Comparison of ENCODE assay signal across 10 mouse cellular contexts in the genomic region with DNA sequence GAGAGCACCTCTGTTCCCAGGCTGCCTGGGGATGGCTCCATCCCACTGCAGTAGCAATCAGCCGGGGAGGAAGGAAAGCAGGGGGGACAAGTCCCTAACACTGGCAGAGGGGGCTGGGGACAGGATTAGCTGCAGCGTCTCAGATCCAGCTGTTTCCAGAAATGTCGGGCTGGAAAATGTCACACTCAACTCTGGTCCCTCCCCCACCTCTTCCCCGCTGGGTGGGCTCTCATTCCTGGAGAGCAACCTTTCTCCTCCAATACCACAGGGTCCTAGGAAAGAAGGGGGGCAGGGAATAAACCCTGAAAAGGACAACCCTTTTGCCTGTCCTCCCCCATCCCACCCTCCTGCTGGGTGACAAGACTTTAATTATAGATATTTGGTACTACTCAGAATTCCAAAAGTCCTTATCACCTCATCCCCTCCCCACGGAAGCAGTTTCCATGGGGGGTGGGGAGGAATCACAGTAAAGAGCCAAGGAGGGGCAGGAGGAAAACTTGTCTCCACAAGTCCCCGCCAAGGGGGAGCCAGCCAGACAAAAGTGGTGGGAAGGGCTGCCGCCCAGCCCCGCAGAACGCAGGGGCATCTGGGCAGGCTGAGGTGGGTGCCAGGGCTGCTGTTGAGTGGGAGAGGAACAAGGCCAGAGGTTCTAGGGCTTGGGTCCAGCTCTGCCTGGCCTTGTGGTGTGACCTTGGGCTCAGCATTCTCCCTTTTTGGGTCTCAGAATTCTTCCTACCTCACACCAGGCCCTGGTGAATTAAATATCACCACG. TPM values are rescaled to one million over a fixed set of nuclear protein-coding genes. Genes with fewer than 3 reads are reported as not detected.
DNase-seq lines count a peak whose midpoint lies in the region; ATAC-seq and TF ChIP-seq lines count a peak whose summit lies in the region.
"Had no signal": no experiment of that assay in that cellular context is flagged by ENCODE, and none has a peak within 500 bp of the region (broad histone marks: within the 10 kb centered on the region; RNA-seq: fewer than 3 reads in every experiment).

No protein-coding gene starts in this region.

- H3K9ac ChIP-seq in heart, embryonic 11.5 days (ENCODE audit: low read depth, low read length) = peak overlapping the region; percentile 8; the same call in 1 of the 2 replicates
- H3K9ac ChIP-seq in limb, embryonic 11.5 days (ENCODE audit: low read length) = peak overlapping the region; percentile 28; the same call in 1 of the 2 replicates

- DNase-seq in heart, postnatal 14 days = no peak
- DNase-seq in testis, postnatal 10 days (ENCODE audit: low spot score) = no peak
- no peak for DNase-seq in limb, embryonic 11.5 days (ENCODE audit: low spot score)
- DNase-seq in thymus, postnatal 10 days (ENCODE audit: low spot score in 2 of 2) = no peak
- no peak for DNase-seq in frontal cortex, postnatal 36 days (ENCODE audit: low spot score in 2 of 2)
- no peak for DNase-seq in cerebellum, postnatal 14 days
- DNase-seq: cerebellum, adult 11 months; right cerebral cortex, postnatal 4 days had no signal

- H3K4me1 ChIP-seq in heart, embryonic 11.5 days (ENCODE audit: control insufficient read depth, insufficient read depth, low read length) = peaks cover 87% of the 10 kb centered on the region
- peaks cover under 1% of the 10 kb centered on the region; the same call in 1 of the 2 replicates for H3K4me1 ChIP-seq in testis, adult 2 months (ENCODE audit: control insufficient read depth, insufficient read depth, low read length)
- peaks cover 64% of the 10 kb centered on the region for H3K4me1 ChIP-seq in limb, embryonic 11.5 days (ENCODE audit: control insufficient read depth, insufficient read depth, low read length)

- TF ChIP-seq POLR2A in testis, adult 2 months (IDR thresholded peaks at IDR 0.05; ENCODE audit: control insufficient read depth, low read depth, low read length) = no peak

- no peak for TF ChIP-seq CTCF in testis, adult 2 months (IDR thresholded peaks at IDR 0.05; ENCODE audit: control insufficient read depth, insufficient read depth, insufficient replicate concordance, low read depth, low read length)

- ATAC-seq in heart, embryonic 11.5 days (replicated peaks; ENCODE audit: insufficient number of reproducible peaks, low FRiP score, low TSS enrichment) = no peak
- ATAC-seq in limb, embryonic 11.5 days (ENCODE audit: insufficient number of reproducible peaks, low FRiP score, low TSS enrichment, low read depth) = peak; percentile 26; the same call in 1 of the 2 replicates

- H3K4me2 ChIP-seq in heart, embryonic 11.5 days = peak overlapping the region; percentile 96
- peak overlapping the region; percentile 60 for H3K4me2 ChIP-seq in limb, embryonic 11.5 days (ENCODE audit: low read depth, severe bottlenecking)

- peak overlapping the region; percentile 51 for H3K27ac ChIP-seq in heart, embryonic 11.5 days (ENCODE audit: low read depth, low read length)
- H3K27ac ChIP-seq in testis, adult 2 months (ENCODE audit: control insufficient read depth, insufficient read depth, low read depth, low read length) = peak overlapping the region; percentile 33; the same call in 1 of the 2 replicates
- H3K27ac ChIP-seq in limb, embryonic 11.5 days (replicated peaks; ENCODE audit: low read depth, low read length) = no peak overlapping the region

- peak overlapping the region; percentile 10; the same call in 1 of the 2 replicates for H3K4me3 ChIP-seq in heart, embryonic 11.5 days (ENCODE audit: low read depth, low read length)
- H3K4me3 ChIP-seq in testis, adult 2 months (ENCODE audit: control insufficient read depth, low read depth, low read length) = no peak overlapping the region
- H3K4me3 ChIP-seq in limb, embryonic 11.5 days (ENCODE audit: low read depth, low read length) = peak overlapping the region; percentile 85

- intact Hi-C loops in heart, postnatal 14 days (cut with DNase I) = no loop called here

- 11% methylated on average over 10 of the region's 10 CpGs for WGBS in heart, embryonic 11.5 days (ENCODE audit: insufficient replicate concordance)
- 20% methylated on average over 10 of the region's 10 CpGs for WGBS in limb, embryonic 11.5 days

- H3K9me3 ChIP-seq in heart, embryonic 11.5 days (replicated peaks; ENCODE audit: control insufficient read depth, low read length) = no peaks in the 10 kb centered on the region
- no peaks in the 10 kb centered on the region for H3K9me3 ChIP-seq in limb, embryonic 11.5 days (ENCODE audit: control insufficient read depth, low read length)

- H3K36me3 ChIP-seq in heart, embryonic 11.5 days (ENCODE audit: control insufficient read depth, insufficient read depth, low read length) = peaks cover 4% of the 10 kb centered on the region; the same call in 1 of the 2 replicates
- no peaks in the 10 kb centered on the region for H3K36me3 ChIP-seq in testis, adult 2 months (ENCODE audit: control insufficient read depth, insufficient read depth, low read length)
- peaks cover 10% of the 10 kb centered on the region for H3K36me3 ChIP-seq in limb, embryonic 11.5 days (ENCODE audit: control insufficient read depth, insufficient read depth, low read length)

- H3K27me3 ChIP-seq in heart, embryonic 11.5 days (ENCODE audit: control insufficient read depth, insufficient read depth, low read length) = no peaks in the 10 kb centered on the region
- H3K27me3 ChIP-seq in testis, adult 2 months (ENCODE audit: control insufficient read depth, insufficient read depth, low read length) = no peaks in the 10 kb centered on the region
- H3K27me3 ChIP-seq in limb, embryonic 11.5 days (ENCODE audit: control insufficient read depth, insufficient read depth, low read length) = no peaks in the 10 kb centered on the region

RNA-seq across cellular contexts. Expression of gene Arhgef17, which starts 7.0 kb away (rescaled TPM):
- 8.5 and 8.8 TPM in 2 replicates for polyA plus RNA-seq in heart, embryonic 11.5 days (2014; fragmentation: Nextera tagmentation; extraction: Ambion mirVana)
- 10 to 100 TPM; 30.3 to 31.6 TPM for total RNA-seq in heart, postnatal 14 days (2021)
- 2.8 and 3.0 TPM in 2 replicates for polyA plus RNA-seq in testis, adult 2 months (2012; rRNA removed)
- 12.6 and 13.6 TPM in 2 replicates for polyA plus RNA-seq in limb, embryonic 11.5 days (2014; fragmentation: Nextera tagmentation; extraction: Ambion mirVana)

RNA-seq across cellular contexts. Expression of gene P2ry6, which starts 49.6 kb away (rescaled TPM):
- polyA plus RNA-seq in heart, embryonic 11.5 days (2014; fragmentation: Nextera tagmentation; extraction: Ambion mirVana) = 2.1 and 2.8 TPM in 2 replicates
- 1 to 10 TPM; 4.1 to 4.5 TPM for total RNA-seq in heart, postnatal 14 days (2021)
- 2.1 and 2.9 TPM in 2 replicates for polyA plus RNA-seq in testis, adult 2 months (2012; rRNA removed)
- polyA plus RNA-seq in limb, embryonic 11.5 days (2014; fragmentation: Nextera tagmentation; extraction: Ambion mirVana) = 1.6 and 2.5 TPM in 2 replicates
